Mouse (Mus musculus) monocyte, adult 5-6 weeks (primary cell): Measurements from ENCODE around the gene Ppard. TPM values are rescaled to one million over a fixed set of nuclear protein-coding genes. Genes with fewer than 3 reads are reported as not detected.
"Not testable (repeated sequence)": the region's sequence is repeated elsewhere in the genome, so short reads cannot be mapped to it uniquely, and the experiment has no call there.

Experiments used
- ATAC-seq: fragments of 153-309, 156-312 bp; replicated peaks from 2 replicates; pipeline ENCODE4 v1.8.0; 2017; ENCODE audit warnings: mild to moderate bottlenecking; ENCODE audit not compliant: low TSS enrichment, insufficient number of reproducible peaks, severe bottlenecking, poor library complexity, low FRiP score
- total RNA-seq: library from RNA; stranded (forward); fragments of 200-1000, 200-491, 200-594 nt; gene quantifications from 3 replicates; pipeline ENCODE4 v1.2.3, GENCODE M21; 2017

The Ppard gene
- total RNA-seq, 1 experiment from 2014 or later = 4.7 TPM

DNA sequence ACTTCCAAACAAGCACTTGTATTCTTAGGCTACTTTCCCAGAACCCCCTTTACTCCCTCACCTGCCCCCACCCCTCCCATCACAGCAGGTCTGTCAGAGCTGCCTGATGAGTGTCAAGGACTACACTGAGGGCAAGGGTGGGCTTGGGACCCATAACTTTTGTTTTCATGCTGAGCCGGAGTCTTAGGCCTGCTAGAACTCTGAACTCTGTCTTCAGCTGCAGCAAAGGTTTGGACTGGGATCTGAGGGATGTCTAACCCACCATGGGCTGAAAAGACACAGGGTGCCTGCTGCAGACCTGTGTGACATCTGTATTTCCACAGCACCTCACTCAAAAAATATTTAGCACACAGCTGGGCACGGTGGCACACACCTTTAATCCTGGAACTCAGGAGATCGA, 94.5 kb downstream of the Ppard start:
- no peak for ATAC-seq

DNA sequence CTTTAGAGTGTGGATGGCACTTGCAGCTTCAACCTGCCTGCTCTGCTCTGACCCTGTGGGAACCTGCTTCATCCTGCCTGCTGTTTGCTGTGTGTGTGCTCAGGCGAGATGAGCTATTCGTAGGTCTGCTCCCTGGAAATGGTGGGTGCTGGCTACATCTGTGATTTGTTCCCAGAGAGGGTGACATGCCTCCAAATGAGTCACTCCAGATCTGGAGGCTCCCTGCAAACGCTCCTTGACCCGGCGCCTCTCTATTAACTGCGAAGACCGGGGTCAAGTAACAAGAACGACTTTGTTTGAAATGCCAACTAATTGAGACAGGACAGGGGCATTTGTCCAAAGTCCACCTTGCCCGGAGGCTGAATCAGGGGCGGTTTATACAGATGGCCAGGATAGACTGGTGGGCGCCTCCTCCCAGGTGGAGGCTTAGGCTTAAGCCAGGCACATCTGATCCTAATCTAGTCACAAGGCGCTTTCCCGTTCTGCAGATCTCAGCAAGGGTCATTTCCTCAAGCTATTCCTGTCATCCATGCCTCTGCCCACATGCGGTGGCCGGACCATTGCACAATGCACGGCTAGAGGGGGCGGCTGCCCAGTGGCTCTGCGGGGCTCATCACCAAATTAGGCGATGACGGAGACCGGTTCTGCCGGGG, 95.3 kb downstream of the Ppard start:
- peak; percentile 4; the same call in 1 of the 2 replicates for ATAC-seq

DNA sequence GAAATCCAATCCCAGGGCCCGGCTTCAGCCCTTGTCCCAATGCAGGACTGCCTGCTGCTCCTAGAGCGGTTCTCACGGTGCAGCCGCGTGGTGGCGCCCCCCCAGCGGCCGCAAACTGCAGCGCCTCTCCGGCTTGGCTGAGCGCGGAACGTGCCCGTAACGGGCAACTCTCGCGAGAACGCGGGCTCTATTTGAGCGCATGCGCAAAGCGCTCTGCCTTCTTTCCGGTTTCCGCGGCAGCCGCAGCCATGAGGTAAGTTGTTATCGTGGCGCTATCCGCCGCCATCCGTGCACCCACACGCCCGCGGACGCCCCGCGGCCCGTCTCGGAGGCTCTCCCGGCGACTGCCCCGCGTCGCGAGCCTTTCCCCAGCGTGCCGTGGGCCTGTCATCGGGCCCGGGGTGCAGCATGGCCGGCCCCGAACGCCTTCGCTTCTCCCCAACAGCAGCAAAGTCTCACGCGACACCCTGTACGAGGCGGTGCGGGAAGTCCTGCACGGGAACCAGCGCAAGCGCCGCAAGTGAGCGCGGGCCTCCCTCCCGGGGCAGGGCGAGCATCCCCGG, 95.9 kb downstream of the Ppard start, which contains the start of gene Rpl10a:
Gene Rpl10a, plus strand, starts transcription at position 106 of the 563 bp plus-strand sequence.
- peak; percentile 81 for ATAC-seq

DNA sequence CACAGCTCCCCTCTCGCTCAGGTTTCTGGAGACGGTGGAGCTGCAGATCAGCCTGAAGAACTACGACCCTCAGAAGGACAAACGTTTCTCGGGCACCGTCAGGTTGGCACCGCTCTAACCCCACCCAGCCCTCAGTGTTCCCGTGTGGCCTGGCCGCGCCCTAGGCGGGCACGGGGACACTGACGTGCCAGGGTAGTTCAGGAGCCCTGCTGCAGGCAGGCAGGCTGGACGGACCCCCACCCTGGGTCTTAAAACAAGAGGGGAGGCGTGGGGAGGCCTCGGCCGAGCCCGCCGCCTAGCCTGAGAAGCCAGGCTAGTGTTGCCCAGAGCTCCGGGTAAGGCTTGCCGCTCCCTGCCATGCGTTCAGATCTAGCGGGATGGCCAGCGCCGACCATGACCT, 96.4 kb downstream of the Ppard start:
- ATAC-seq = no peak

GRCm38 (mm10) chr17:28329503-28330231, 97.2 kb downstream of the Ppard start:
- no peak for ATAC-seq

DNA sequence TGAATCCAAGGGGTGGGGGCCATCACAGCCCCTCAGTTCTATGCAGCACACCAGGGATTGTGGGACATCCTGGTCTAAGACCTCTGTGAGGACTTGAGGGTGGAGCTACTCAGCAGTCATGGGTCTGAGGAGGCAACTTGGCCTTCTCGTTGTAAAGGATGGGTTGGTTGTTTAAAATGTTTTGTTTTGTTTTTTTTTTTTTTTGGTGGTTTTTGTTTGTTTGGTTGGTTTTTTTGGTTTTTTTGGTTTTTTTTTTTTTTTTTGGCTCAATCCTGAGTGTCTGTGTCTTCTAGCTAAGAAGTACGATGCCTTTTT, 97.7 kb downstream of the Ppard start:
- no peak for ATAC-seq

GRCm38 (mm10) chr17:28330590-28330989, 98.1 kb downstream of the Ppard start:
- not testable (repeated sequence) for ATAC-seq

DNA sequence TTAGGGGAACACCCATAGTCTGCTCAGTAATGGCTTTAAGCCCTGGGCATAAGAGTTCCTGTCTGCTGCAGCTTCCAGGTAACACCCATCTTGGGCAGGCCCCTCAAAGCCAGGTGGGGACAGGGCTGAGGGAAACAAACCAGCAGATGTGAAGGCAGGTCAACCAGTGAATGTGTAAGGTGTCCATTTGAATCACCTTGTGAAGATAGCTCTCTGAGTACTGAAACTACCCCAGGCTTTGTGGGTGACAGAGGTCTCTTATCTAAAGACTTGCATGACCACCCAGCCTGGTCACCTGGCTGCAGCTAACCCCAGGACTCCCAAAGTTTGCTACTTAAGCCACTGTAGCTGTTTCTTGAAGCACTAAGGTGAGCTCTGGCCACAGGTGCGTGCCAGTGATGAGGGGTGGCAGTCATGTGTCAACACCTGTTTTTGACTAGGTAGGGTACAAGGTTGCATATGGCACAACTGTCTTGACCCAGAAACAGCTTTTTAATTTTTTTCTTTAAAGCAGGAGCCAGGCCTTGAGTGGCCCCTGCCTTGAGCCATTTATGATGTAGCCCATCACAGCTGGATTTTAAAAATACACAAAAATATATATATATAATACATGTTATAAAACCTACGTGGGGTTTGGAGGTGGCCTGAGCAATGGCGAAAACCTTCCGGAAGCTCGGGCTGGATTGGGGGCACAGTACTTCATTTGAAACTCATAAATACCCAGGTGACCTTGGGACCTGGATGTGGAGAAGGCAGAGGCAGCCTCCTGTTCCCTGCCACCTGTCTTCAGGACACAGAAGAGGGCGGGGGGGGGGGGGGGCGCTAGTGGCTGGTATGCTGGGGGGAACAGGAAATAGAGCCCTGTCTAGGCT, 99.0 kb downstream of the Ppard start:
- ATAC-seq = no peak

DNA sequence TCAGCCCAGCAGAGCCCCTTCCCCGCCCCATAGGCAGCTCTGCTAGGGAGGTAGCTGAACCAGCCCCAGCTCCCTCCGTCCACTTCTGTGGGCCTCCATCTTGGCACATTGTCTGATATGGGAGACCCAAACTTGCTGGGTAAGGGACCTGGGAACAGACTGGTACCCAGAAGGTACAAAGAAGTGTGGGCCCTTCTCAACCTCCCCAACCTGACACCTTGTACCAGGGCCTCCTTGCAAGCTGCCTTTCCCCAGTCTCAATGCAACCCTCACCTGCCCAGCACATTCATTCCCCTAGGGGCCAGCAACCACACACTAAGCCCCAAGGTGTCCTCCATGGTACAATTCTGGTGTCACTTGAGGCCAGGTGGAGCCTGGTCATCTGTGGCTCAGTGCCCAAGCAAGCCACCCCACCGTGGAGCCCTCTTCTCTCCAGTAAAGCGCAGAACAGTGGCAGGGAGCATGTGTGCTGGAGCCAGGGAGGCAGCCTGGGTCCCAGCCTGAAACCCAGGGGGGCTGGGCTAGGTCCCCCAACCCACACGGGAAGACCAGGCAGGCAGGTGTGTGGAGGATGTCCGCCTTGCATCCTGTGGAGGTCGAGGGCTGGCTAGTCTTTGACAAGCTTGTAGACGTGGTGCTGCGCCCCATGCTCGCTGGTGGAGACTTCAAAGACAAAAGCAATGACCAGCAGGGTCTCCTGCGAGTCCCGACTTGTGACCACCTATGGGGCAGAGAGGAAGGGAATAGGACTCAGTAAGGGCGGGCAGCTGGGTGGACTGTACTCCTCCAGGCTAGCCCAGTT, 99.8 kb downstream of the Ppard start:
- no peak for ATAC-seq

GRCm38 (mm10) chr17:28332915-28333546, 100.5 kb downstream of the Ppard start:
- no peak for ATAC-seq

DNA sequence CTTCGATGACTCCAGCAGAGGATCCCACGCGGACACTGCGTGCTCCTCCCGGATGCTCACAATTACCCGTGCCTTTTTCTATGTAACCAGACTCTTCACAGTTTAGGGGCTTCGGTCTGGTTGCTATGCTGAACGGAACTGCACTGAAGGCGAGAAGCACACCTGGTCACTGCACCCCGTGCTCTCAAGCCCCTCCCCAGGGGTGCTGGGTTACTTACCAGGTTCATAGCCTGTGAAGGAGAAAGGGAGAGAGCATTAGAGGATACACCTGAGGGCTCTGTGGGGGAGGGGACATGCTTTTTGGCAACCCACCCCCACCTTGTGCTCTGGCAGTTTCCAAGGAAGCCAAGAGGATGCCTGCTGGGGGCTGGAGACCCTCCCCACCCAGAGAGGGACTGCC, 102.8 kb downstream of the Ppard start:
- ATAC-seq = no peak

- no peak for ATAC-seq
Measured at GRCm38 (mm10) chr17:28337547-28337946, 105.0 kb downstream of the Ppard start.

- ATAC-seq = no peak
Measured at GRCm38 (mm10) chr17:28340578-28340977, 108.1 kb downstream of the Ppard start.

DNA sequence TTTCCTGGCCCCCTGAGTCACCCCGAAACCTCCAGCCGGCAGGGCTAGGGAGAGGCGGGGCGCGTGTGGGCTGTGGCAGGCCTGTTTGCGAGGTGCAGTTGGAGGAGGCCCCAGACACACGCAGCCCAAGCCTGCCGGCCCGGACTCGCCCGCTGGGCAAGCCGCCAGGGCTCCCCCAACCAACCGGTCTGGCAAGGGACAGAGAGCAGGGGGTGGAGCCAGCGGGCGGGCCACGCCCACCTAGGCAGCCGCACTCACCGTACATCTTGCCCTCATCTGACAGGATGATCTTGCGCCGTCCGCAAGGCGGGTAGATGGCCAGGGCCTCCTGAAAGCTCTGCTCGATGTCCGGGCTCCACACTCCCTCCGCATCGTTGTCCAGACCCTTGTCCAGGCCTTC, 108.6 kb downstream of the Ppard start:
- ATAC-seq = no peak

DNA sequence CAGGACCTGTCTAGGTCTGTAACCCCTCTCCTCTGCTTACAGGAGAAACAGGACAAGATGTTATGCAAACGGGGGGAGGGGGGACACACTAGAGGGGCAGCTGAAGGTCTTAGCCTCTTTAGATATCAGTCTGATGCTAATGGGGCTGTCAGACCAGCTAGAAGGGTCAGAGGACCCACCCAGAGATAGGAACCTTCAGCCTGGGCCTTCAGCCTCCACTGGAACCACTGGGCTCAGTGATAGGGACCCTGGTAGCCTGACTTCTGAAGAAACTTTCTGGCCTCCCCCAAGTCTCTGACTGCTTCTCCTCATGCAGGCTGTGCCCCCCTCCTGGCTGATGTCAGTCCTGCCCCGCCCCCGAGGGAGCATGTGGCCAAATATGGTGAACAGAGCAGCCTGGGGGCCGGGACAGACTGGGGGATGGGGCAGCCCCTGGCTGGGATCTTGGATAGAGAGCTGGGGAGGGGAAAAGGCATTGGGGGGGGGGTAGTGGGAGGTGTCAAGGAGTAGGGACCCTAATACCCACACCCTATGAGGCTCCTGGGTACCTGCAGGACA, 111.6 kb downstream of the Ppard start:
- no peak for ATAC-seq

DNA sequence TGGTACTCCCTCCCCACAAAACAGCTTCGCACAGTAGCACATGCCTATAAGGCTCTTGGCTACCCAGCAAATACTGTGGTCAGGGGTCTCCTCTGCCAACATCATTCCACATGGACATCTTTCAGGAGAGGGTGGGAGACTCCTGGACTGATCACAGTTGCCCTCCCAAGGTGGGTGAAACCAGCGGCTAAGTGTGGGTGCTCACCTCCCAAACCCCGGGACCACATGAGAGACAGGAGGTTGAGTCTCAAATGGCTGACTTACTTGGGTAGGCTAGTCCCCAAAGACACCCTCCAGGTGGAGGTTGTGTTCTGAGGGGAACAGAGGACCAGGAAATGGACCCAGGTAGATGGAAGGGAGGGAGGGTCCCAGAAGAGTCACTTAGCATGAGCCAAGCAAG, 112.2 kb downstream of the Ppard start:
- ATAC-seq = no peak

- ATAC-seq = no peak
Measured at GRCm38 (mm10) chr17:28345271-28345721, 112.8 kb downstream of the Ppard start.

DNA sequence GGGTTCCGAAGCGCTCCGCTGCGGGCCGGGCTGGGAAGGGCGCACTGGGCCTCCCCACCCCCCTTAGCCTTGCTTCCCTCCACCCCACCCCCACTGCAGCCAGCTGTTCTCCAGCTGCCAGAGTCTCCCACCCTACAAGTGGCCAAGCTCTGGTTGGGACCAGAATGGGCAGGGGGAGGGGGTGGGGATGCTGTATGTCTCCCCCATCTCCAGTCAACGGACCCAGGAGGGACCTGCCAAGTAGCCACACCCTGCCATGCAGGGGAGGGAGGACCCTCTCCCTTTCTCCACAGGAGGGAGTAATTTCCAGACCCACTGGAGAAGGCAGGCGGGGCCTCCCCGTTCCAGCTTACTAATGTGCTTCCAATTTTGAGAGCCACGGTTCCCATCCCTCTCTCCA, 113.4 kb downstream of the Ppard start:
- no peak for ATAC-seq
